20 mouse cellular contexts compared by ENCODE assay signal in the genomic region with DNA sequence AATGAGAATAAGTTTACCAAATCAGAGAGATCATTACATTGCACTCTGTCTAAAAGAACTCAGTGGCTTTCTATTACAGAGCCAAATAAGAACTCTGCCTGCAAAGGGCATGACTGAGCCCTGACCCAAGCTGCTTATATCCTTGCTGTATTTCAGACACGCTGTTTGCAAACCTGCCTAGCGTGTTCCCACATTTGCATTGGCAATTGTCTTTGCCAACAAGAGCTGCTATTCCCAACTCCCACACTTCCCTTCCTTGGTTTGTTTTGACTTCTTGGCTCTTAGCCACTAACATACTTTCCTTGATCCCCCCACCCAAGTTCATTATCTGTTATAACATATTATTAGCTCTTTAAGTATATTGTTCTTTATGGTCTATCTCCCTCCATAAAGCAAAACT.
"Had no signal": no experiment of that assay in that cellular context is flagged by ENCODE, and none has a peak within 500 bp of the region (broad histone marks: within the 10 kb centered on the region; RNA-seq: fewer than 3 reads in every experiment).

No protein-coding gene starts in this region.

- H3K27me3 ChIP-seq: lung, embryonic 15.5 days; midbrain, embryonic 12.5 days; neural tube, embryonic 13.5 days; neural tube, embryonic 15.5 days had no signal

- H3K9ac ChIP-seq: liver, embryonic 14.5 days; lung, embryonic 15.5 days; midbrain, embryonic 12.5 days; neural tube, embryonic 13.5 days; neural tube, embryonic 15.5 days had no signal

- H3K4me3 ChIP-seq: lung, embryonic 15.5 days; midbrain, embryonic 10.5 days; midbrain, embryonic 12.5 days; myocyte; neural tube, embryonic 13.5 days; neural tube, embryonic 15.5 days had no signal

- H3K36me3 ChIP-seq: lung, embryonic 15.5 days; midbrain, embryonic 10.5 days; midbrain, embryonic 12.5 days; neural tube, embryonic 13.5 days; neural tube, embryonic 15.5 days had no signal

- H3K27ac ChIP-seq: liver, embryonic 14.5 days; lung, embryonic 15.5 days; midbrain, embryonic 10.5 days; midbrain, embryonic 12.5 days; neural tube, embryonic 13.5 days; neural tube, embryonic 15.5 days had no signal

- H3K4me2 ChIP-seq: lung, embryonic 15.5 days; midbrain, embryonic 12.5 days; neural tube, embryonic 13.5 days; neural tube, embryonic 15.5 days had no signal

- H3K9me3 ChIP-seq: lung, embryonic 15.5 days; midbrain, embryonic 10.5 days; midbrain, embryonic 12.5 days; neural tube, embryonic 13.5 days; neural tube, embryonic 15.5 days had no signal

- DNase-seq: lung, adult 18-20 months; lung, postnatal 10 days; lung, postnatal 4 days; midbrain, embryonic 14.5 days; retina, postnatal 1 day; right cerebral cortex, adult 18-20 months; right cerebral cortex, postnatal 25 days; right cerebral cortex, postnatal 4 days; spleen, adult 18-20 months; thymus, adult 2 months; thymus, postnatal 25 days; thymus, postnatal 4 days had no signal

- ATAC-seq: midbrain, embryonic 16.5 days had no signal

- H3K4me1 ChIP-seq: midbrain, embryonic 10.5 days; midbrain, embryonic 12.5 days; neural tube, embryonic 13.5 days; neural tube, embryonic 15.5 days had no signal
